Mouse (Mus musculus): ENCODE results near the gene Lama5. TPM values are rescaled to one million over a fixed set of nuclear protein-coding genes. Genes with fewer than 3 reads are reported as not detected.

The Lama5 gene
- polyA plus RNA-seq, 1 experiment from 2014 or later, result 2.7 TPM

- DNase-seq (ENCODE audit: low spot score) (no peak), ATAC-seq (no peak)
- Histone ChIP-seq H3K4me1 (ENCODE audit: control insufficient read depth, insufficient read depth, low read length) (no peaks in the 10 kb centered on the region), H3K9ac (ENCODE audit: low read length) (no peak overlapping the region), H3K27ac (ENCODE audit: low read depth, low read length) (no peak overlapping the region), H3K27me3 (replicated peaks; ENCODE audit: control insufficient read depth, insufficient read depth, low read length) (no peaks in the 10 kb centered on the region), H3K4me2 (ENCODE audit: low read length) (no peak overlapping the region), H3K36me3 (ENCODE audit: control insufficient read depth, insufficient read depth, low read length) (no peaks in the 10 kb centered on the region), H3K9me3 (replicated peaks; ENCODE audit: control insufficient read depth, low read length) (no peaks in the 10 kb centered on the region), H3K4me3 (ENCODE audit: low read depth, low read length) (no peak overlapping the region)
- 92% methylated on average over 10 of the region's 10 CpGs for WGBS
Measured at GRCm38 (mm10) chr2:180198782-180199181, 26.9 kb downstream of the Lama5 start.

- ATAC-seq, result peak; percentile 56; the same call in 1 of the 2 replicates
- peak; percentile 33 for DNase-seq (ENCODE audit: low spot score)
- no peaks in the 10 kb centered on the region for H3K9me3 ChIP-seq (replicated peaks; ENCODE audit: control insufficient read depth, low read length)
- no peak overlapping the region for H3K4me3 ChIP-seq (ENCODE audit: low read depth, low read length)
- no peak overlapping the region for H3K4me2 ChIP-seq (ENCODE audit: low read length)
- H3K27ac ChIP-seq (ENCODE audit: low read depth, low read length), result no peak overlapping the region
- no peak overlapping the region for H3K9ac ChIP-seq (ENCODE audit: low read length)
- WGBS, result 50% methylated on average over 10 of the region's 10 CpGs
- H3K4me1 ChIP-seq (ENCODE audit: control insufficient read depth, insufficient read depth, low read length), result no peaks in the 10 kb centered on the region
- no peaks in the 10 kb centered on the region for H3K36me3 ChIP-seq (ENCODE audit: control insufficient read depth, insufficient read depth, low read length)
- H3K27me3 ChIP-seq (replicated peaks; ENCODE audit: control insufficient read depth, insufficient read depth, low read length), result no peaks in the 10 kb centered on the region
Measured at GRCm38 (mm10) chr2:180197323-180198037, 28.2 kb downstream of the Lama5 start.

- ATAC-seq (0 out of 2 replicates have a peak, but pooled peaks have one; percentile 8), DNase-seq (ENCODE audit: low spot score) (no peak)
- Histone ChIP-seq H3K9ac (ENCODE audit: low read length) (no peak overlapping the region), H3K27me3 (replicated peaks; ENCODE audit: control insufficient read depth, insufficient read depth, low read length) (no peaks in the 10 kb centered on the region), H3K36me3 (ENCODE audit: control insufficient read depth, insufficient read depth, low read length) (no peaks in the 10 kb centered on the region), H3K4me3 (ENCODE audit: low read depth, low read length) (no peak overlapping the region), H3K9me3 (replicated peaks; ENCODE audit: control insufficient read depth, low read length) (no peaks in the 10 kb centered on the region), H3K4me2 (ENCODE audit: low read length) (no peak overlapping the region), H3K27ac (ENCODE audit: low read depth, low read length) (no peak overlapping the region), H3K4me1 (ENCODE audit: control insufficient read depth, insufficient read depth, low read length) (no peaks in the 10 kb centered on the region)
- WGBS, result 82% methylated on average over 12 of the region's 12 CpGs
Measured at GRCm38 (mm10) chr2:180196610-180197322, 28.9 kb downstream of the Lama5 start.

- no peak overlapping the region for H3K4me3 ChIP-seq (ENCODE audit: low read depth, low read length)
- no peak overlapping the region for H3K9ac ChIP-seq (ENCODE audit: low read length)
- no peaks in the 10 kb centered on the region for H3K9me3 ChIP-seq (replicated peaks; ENCODE audit: control insufficient read depth, low read length)
- no peak overlapping the region for H3K27ac ChIP-seq (ENCODE audit: low read depth, low read length)
- ATAC-seq (no peak), DNase-seq (ENCODE audit: low spot score) (no peak)
- H3K4me2 ChIP-seq (ENCODE audit: low read length), result no peak overlapping the region
- no peaks in the 10 kb centered on the region for H3K27me3 ChIP-seq (replicated peaks; ENCODE audit: control insufficient read depth, insufficient read depth, low read length)
- 91% methylated on average over 11 of the region's 11 CpGs for WGBS
- no peaks in the 10 kb centered on the region for H3K4me1 ChIP-seq (ENCODE audit: control insufficient read depth, insufficient read depth, low read length)
- H3K36me3 ChIP-seq (ENCODE audit: control insufficient read depth, insufficient read depth, low read length), result no peaks in the 10 kb centered on the region
Measured at GRCm38 (mm10) chr2:180187362-180187761, 38.3 kb downstream of the Lama5 start.

GRCm38 (mm10) chr2:180185686-180186085 is 40.0 kb downstream of the Lama5 start:
- H3K9ac ChIP-seq (ENCODE audit: low read length), result no peak overlapping the region
- no peaks in the 10 kb centered on the region for H3K4me1 ChIP-seq (ENCODE audit: control insufficient read depth, insufficient read depth, low read length)
- ATAC-seq (no peak), DNase-seq (ENCODE audit: low spot score) (no peak)
- no peak overlapping the region for H3K4me3 ChIP-seq (ENCODE audit: low read depth, low read length)
- no peaks in the 10 kb centered on the region for H3K27me3 ChIP-seq (replicated peaks; ENCODE audit: control insufficient read depth, insufficient read depth, low read length)
- no peak overlapping the region for H3K4me2 ChIP-seq (ENCODE audit: low read length)
- H3K9me3 ChIP-seq (replicated peaks; ENCODE audit: control insufficient read depth, low read length), result no peaks in the 10 kb centered on the region
- 90% methylated on average over 14 of the region's 14 CpGs for WGBS
- H3K36me3 ChIP-seq (ENCODE audit: control insufficient read depth, insufficient read depth, low read length), result no peaks in the 10 kb centered on the region; the same call in 1 of the 2 replicates
- H3K27ac ChIP-seq (ENCODE audit: low read depth, low read length), result no peak overlapping the region

- WGBS, result 90% methylated on average over 6 of the region's 6 CpGs
- DNase-seq (ENCODE audit: low spot score), result no peak
Measured at GRCm38 (mm10) chr2:180184752-180185109, 40.9 kb downstream of the Lama5 start.

GRCm38 (mm10) chr2:180184011-180184751 is 41.5 kb downstream of the Lama5 start:
- no peaks in the 10 kb centered on the region for H3K4me1 ChIP-seq (ENCODE audit: control insufficient read depth, insufficient read depth, low read length)
- ATAC-seq (no peak; the same call in 1 of the 2 replicates), DNase-seq (ENCODE audit: low spot score) (no peak)
- no peak overlapping the region for H3K4me3 ChIP-seq (ENCODE audit: low read depth, low read length)
- no peak overlapping the region for H3K27ac ChIP-seq (ENCODE audit: low read depth, low read length)
- H3K9me3 ChIP-seq (replicated peaks; ENCODE audit: control insufficient read depth, low read length), result no peaks in the 10 kb centered on the region
- H3K4me2 ChIP-seq (ENCODE audit: low read length), result no peak overlapping the region
- H3K27me3 ChIP-seq (replicated peaks; ENCODE audit: control insufficient read depth, insufficient read depth, low read length), result no peaks in the 10 kb centered on the region
- WGBS, result 94% methylated on average over 24 of the region's 24 CpGs
- H3K36me3 ChIP-seq (ENCODE audit: control insufficient read depth, insufficient read depth, low read length), result no peaks in the 10 kb centered on the region; the same call in 1 of the 2 replicates
- no peak overlapping the region for H3K9ac ChIP-seq (ENCODE audit: low read length)

More at GRCm38 (mm10) chr2:180184752-180185109, 40.9 kb downstream of the Lama5 start:
- no peaks in the 10 kb centered on the region; the same call in 1 of the 2 replicates for H3K36me3 ChIP-seq (ENCODE audit: control insufficient read depth, insufficient read depth, low read length)
- no peak overlapping the region for H3K4me2 ChIP-seq (ENCODE audit: low read length)
- no peak overlapping the region for H3K27ac ChIP-seq (ENCODE audit: low read depth, low read length)
- no peak for ATAC-seq
- H3K9me3 ChIP-seq (replicated peaks; ENCODE audit: control insufficient read depth, low read length), result no peaks in the 10 kb centered on the region
- H3K9ac ChIP-seq (ENCODE audit: low read length), result no peak overlapping the region
- no peak overlapping the region for H3K4me3 ChIP-seq (ENCODE audit: low read depth, low read length)
- H3K27me3 ChIP-seq (replicated peaks; ENCODE audit: control insufficient read depth, insufficient read depth, low read length), result no peaks in the 10 kb centered on the region
- no peaks in the 10 kb centered on the region for H3K4me1 ChIP-seq (ENCODE audit: control insufficient read depth, insufficient read depth, low read length)

- H3K36me3 ChIP-seq (ENCODE audit: control insufficient read depth, insufficient read depth, low read length), result peaks cover 21% of the 10 kb centered on the region
- H3K4me2 ChIP-seq (ENCODE audit: low read length), result no peak overlapping the region
- H3K9ac ChIP-seq (ENCODE audit: low read length), result no peak overlapping the region
- H3K27me3 ChIP-seq (replicated peaks; ENCODE audit: control insufficient read depth, insufficient read depth, low read length), result no peaks in the 10 kb centered on the region
- 88% methylated on average over 9 of the region's 9 CpGs for WGBS
- H3K27ac ChIP-seq (ENCODE audit: low read depth, low read length), result no peak overlapping the region
- no peak for DNase-seq (ENCODE audit: low spot score)
- H3K4me3 ChIP-seq (ENCODE audit: low read depth, low read length), result no peak overlapping the region
- no peaks in the 10 kb centered on the region for H3K4me1 ChIP-seq (ENCODE audit: control insufficient read depth, insufficient read depth, low read length)
- no peak for ATAC-seq
- H3K9me3 ChIP-seq (replicated peaks; ENCODE audit: control insufficient read depth, low read length), result no peaks in the 10 kb centered on the region
Measured at GRCm38 (mm10) chr2:180181542-180181941, 44.1 kb downstream of the Lama5 start.
